Comparison of ENCODE assay signal across 7 mouse cellular contexts in genomic region chr6:122811280-122811652, GRCm38 (mm10). TPM values are rescaled to one million over a fixed set of nuclear protein-coding genes. Genes with fewer than 3 reads are reported as not detected.
A peak's percentile ranks its signal among the peaks of the same experiment; 100 is the strongest.
DNase-seq lines count a peak whose midpoint lies in the region; ATAC-seq lines count a peak whose summit lies in the region.

No protein-coding gene starts in this region.

- peak; percentile 97 for ATAC-seq in intestine, embryonic 16.5 days

- H3K27me3 ChIP-seq in intestine, embryonic 16.5 days (replicated peaks; ENCODE audit: control insufficient read depth, insufficient read depth, low read length), result no peaks in the 10 kb centered on the region
- no peaks in the 10 kb centered on the region for H3K27me3 ChIP-seq in midbrain, embryonic 10.5 days (ENCODE audit: low read depth, poor library complexity, severe bottlenecking)

- H3K27ac ChIP-seq in intestine, embryonic 16.5 days (ENCODE audit: low read length), result peak overlapping the region; percentile 100
- peak overlapping the region; percentile 95 for H3K27ac ChIP-seq in midbrain, embryonic 10.5 days (replicated peaks)

- H3K4me1 ChIP-seq in intestine, embryonic 16.5 days (ENCODE audit: control insufficient read depth, insufficient read depth, low read length), result peaks cover 4% of the 10 kb centered on the region; the same call in 1 of the 2 replicates
- H3K4me1 ChIP-seq in midbrain, embryonic 10.5 days, result peaks cover 12% of the 10 kb centered on the region

- no peaks in the 10 kb centered on the region for H3K9me3 ChIP-seq in intestine, embryonic 16.5 days (ENCODE audit: control insufficient read depth, low read length)
- no peaks in the 10 kb centered on the region for H3K9me3 ChIP-seq in midbrain, embryonic 10.5 days (replicated peaks)

- WGBS in intestine, embryonic 16.5 days, result under 1% methylated on average over 36 of the region's 38 CpGs
- under 1% methylated on average over 38 of the region's 38 CpGs for WGBS in midbrain, embryonic 10.5 days

- peak overlapping the region; percentile 85 for H3K9ac ChIP-seq in intestine, embryonic 16.5 days (ENCODE audit: low read depth, low read length)

- DNase-seq in adrenal gland, adult 8-10 months, result peak; percentile 94
- peak; percentile 93 for DNase-seq in embryo, embryonic 11 days
- peak; percentile 95 for DNase-seq in gastrocnemius, postnatal 25 days
- peak; percentile 91 to 94 for DNase-seq in left cerebral cortex, postnatal 36 days (ENCODE audit: low spot score in 2 of 2)
- peak; percentile 89 for DNase-seq in midbrain, embryonic 10.5 days (ENCODE audit: low spot score)
- DNase-seq in right cerebral cortex, postnatal 36 days (ENCODE audit: low spot score in 2 of 2), result peak; percentile 88 to 90

- peak overlapping the region; percentile 73 for H3K4me3 ChIP-seq in intestine, embryonic 16.5 days (ENCODE audit: low read length)
- peak overlapping the region; percentile 77 for H3K4me3 ChIP-seq in midbrain, embryonic 10.5 days

- H3K4me2 ChIP-seq in intestine, embryonic 16.5 days (ENCODE audit: low read depth, low read length), result peak overlapping the region; percentile 64

- no peaks in the 10 kb centered on the region for H3K36me3 ChIP-seq in intestine, embryonic 16.5 days (ENCODE audit: control insufficient read depth, insufficient read depth, low read length)
- H3K36me3 ChIP-seq in midbrain, embryonic 10.5 days, result no peaks in the 10 kb centered on the region

- intact Hi-C loops in left cerebral cortex, postnatal 36 days (cut with DNase I), result loop anchor here (1.0 to 5.0 kb wide), 3 partner anchors 8 to 61 kb away; partner anchors contain the start of genes Foxj2 and Necap1

RNA-seq across cellular contexts. Expression of gene Foxj2, which starts 8.4 kb away (rescaled TPM):
- total RNA-seq in adrenal gland, adult 8-10 months (2022), result 10 to 100 TPM; 18.6 to 24.8 (median 21.6) TPM
- 10 to 100 TPM; 18.4 to 20.9 TPM for total RNA-seq in gastrocnemius, postnatal 25 days (2021)
- 3.3 and 3.4 TPM in 2 replicates for polyA plus RNA-seq in intestine, embryonic 16.5 days (2015; fragmentation: Nextera tagmentation; extraction: Ambion mirVana)
- 10 to 100 TPM; 28.8 to 30.3 TPM for total RNA-seq in left cerebral cortex, postnatal 36 days (2021)
- polyA plus RNA-seq in midbrain, embryonic 10.5 days (2016; fragmentation: Nextera tagmentation; extraction: Ambion mirVana), result 2.0 and 2.4 TPM in 2 replicates

RNA-seq across cellular contexts. Expression of gene Slc2a3, which starts 9.8 kb away (rescaled TPM):
- 10 to 100 TPM; 10.3 to 17.0 (median 11.7) TPM for total RNA-seq in adrenal gland, adult 8-10 months (2022)
- 1 to 10 TPM in 1 of 2 experiments, under 1 TPM in 1; 0.88 to 1.4 TPM for total RNA-seq in gastrocnemius, postnatal 25 days (2021)
- polyA plus RNA-seq in intestine, embryonic 16.5 days (2015; fragmentation: Nextera tagmentation; extraction: Ambion mirVana), result 8.9 and 9.5 TPM in 2 replicates
- 100 to 1,000 TPM; 125 to 138 TPM for total RNA-seq in left cerebral cortex, postnatal 36 days (2021)
- polyA plus RNA-seq in midbrain, embryonic 10.5 days (2016; fragmentation: Nextera tagmentation; extraction: Ambion mirVana), result 42.0 and 63.0 TPM in 2 replicates

RNA-seq across cellular contexts. Expression of gene C3ar1, which starts 44.7 kb away (rescaled TPM):
- 10 to 100 TPM in 2 of 4 experiments, 1 to 10 TPM in 2; 3.6 to 14.5 (median 8.7) TPM for total RNA-seq in adrenal gland, adult 8-10 months (2022)
- total RNA-seq in gastrocnemius, postnatal 25 days (2021), result under 1 TPM; 0.82 to 0.91 TPM
- 2.1 TPM in 2 replicates for polyA plus RNA-seq in intestine, embryonic 16.5 days (2015; fragmentation: Nextera tagmentation; extraction: Ambion mirVana)
- total RNA-seq in left cerebral cortex, postnatal 36 days (2021), result under 1 TPM; 0.64 to 0.88 TPM
- 1.4 and 1.9 TPM in 2 replicates for polyA plus RNA-seq in midbrain, embryonic 10.5 days (2016; fragmentation: Nextera tagmentation; extraction: Ambion mirVana)

Comparison
In these comparisons a context has a peak if more than half of its experiments do, and no peak if none do; other contexts are left out.
1. Peak in every context shown above with its lines: DNase-seq, ATAC-seq, H3K4me3 ChIP-seq and H3K27ac ChIP-seq.
2. RNA of gene Slc2a3, which starts 9.8 kb away (total RNA-seq): 125 to 138 TPM in left cerebral cortex, postnatal 36 days; 10.3 to 17.0 TPM in adrenal gland, adult 8-10 months and 0.88 to 1.4 TPM in gastrocnemius, postnatal 25 days; every median in the first group is over 4 times any median in the second.